Mouse (Mus musculus) lung, postnatal 0 days (tissue): Measurements from ENCODE around the gene Pacsin2. TPM values are rescaled to one million over a fixed set of nuclear protein-coding genes. Genes with fewer than 3 reads are reported as not detected.

Experiments used
- ATAC-seq: fragments of 200-750 bp; cut with Nextera tagmentation; 2 replicates; pipeline ENCODE4 v1.8.0; 2017; ENCODE audit warnings: moderate library complexity
- DNase-seq: peaks from one replicate; pipeline ENCODE4 v3.0.0-alpha.2; 2016; ENCODE audit warnings: low spot score
- H3K27ac ChIP-seq: fragments of 300-500 bp; sonication (generic); 2 replicates; pipeline ENCODE4 v1.5.1; 2014; ENCODE audit warnings: antibody characterized with exemption, mild to moderate bottlenecking, low read length, mixed read lengths
- H3K27me3 ChIP-seq: fragments of 300-500 bp; sonication (generic); replicated peaks from 2 replicates; pipeline ENCODE4 v1.6.1; 2014; ENCODE audit warnings: low read length, mixed read lengths; ENCODE audit not compliant: insufficient read depth
- H3K36me3 ChIP-seq: fragments of 300-500 bp; sonication (generic); 2 replicates; pipeline ENCODE4 v1.6.1; 2014; ENCODE audit warnings: low read length, mixed read lengths; ENCODE audit not compliant: insufficient read depth
- H3K4me1 ChIP-seq: fragments of 300-500 bp; sonication (generic); 2 replicates; pipeline ENCODE4 v1.6.1; 2014; ENCODE audit warnings: antibody characterized with exemption, low read depth, low read length, mixed read lengths; ENCODE audit not compliant: insufficient read depth
- H3K4me2 ChIP-seq: fragments of 300-500 bp; sonication (generic); replicated peaks from 2 replicates; pipeline ENCODE4 v1.6.1; 2014; ENCODE audit warnings: low read depth, mild to moderate bottlenecking, low read length, moderate library complexity, mixed read lengths
- H3K4me3 ChIP-seq: fragments of 300-500 bp; sonication (generic); 2 replicates; pipeline ENCODE4 v1.5.1; 2014; ENCODE audit warnings: low read depth, low read length
- H3K9ac ChIP-seq: fragments of 300-500 bp; sonication (generic); replicated peaks from 2 replicates; pipeline ENCODE4 v1.6.1; 2014; ENCODE audit warnings: low read depth, mild to moderate bottlenecking
- H3K9me3 ChIP-seq: fragments of 300-500 bp; sonication (generic); 2 replicates; pipeline ENCODE4 v1.6.1; 2016; ENCODE audit warnings: low read length, mixed read lengths
- CTCF ChIP-seq: IDR thresholded peaks from 2 replicates; pipeline ENCODE4 v1.5.1; 2016; ENCODE audit warnings: antibody characterized with exemption, mild to moderate bottlenecking
- EP300 ChIP-seq: IDR thresholded peaks from 2 replicates; pipeline ENCODE4 v1.6.1; 2016; ENCODE audit warnings: antibody characterized with exemption, mild to moderate bottlenecking, control low read depth
- WGBS: fragments of 180-500 bp; shearing (Covaris S2); extraction: QIAGEN DNeasy Blood & Tissue Kit; methylation state at CpG from one replicate; pipeline ENCODE4 v1.1.7; 2014; 5-methylcytosine and 5-hydroxymethylcytosine counted together
- polyA plus RNA-seq: library from polyadenylated mRNA; unstranded; fragments of >200 nt; fragmentation: Nextera tagmentation; extraction: Ambion mirVana; gene quantifications from 2 replicates; pipeline ENCODE4 v1.2.1, GENCODE M21; 2015

Pacsin2 gene
- polyA plus RNA-seq, 1 experiment from 2014 or later, result 46.7 TPM

- Histone ChIP-seq H3K27ac (no peak overlapping the region), H3K9ac (no peak overlapping the region), H3K4me1 (no peaks in the 10 kb centered on the region), H3K4me3 (no peak overlapping the region), H3K27me3 (no peaks in the 10 kb centered on the region), H3K4me2 (no peak overlapping the region), H3K9me3 (no peaks in the 10 kb centered on the region), H3K36me3 (no peaks in the 10 kb centered on the region)
- no peak for DNase-seq
- ATAC-seq, result no peak
- TF ChIP-seq CTCF, result no peak
- no peak for TF ChIP-seq EP300
- 63% methylated on average over 8 of the region's 8 CpGs for WGBS
These were observed 18.3 kb upstream of the Pacsin2 start for GRCm38 (mm10) chr15:83482645-83483224.

- Histone ChIP-seq H3K9me3 (no peaks in the 10 kb centered on the region), H3K9ac (no peak overlapping the region), H3K4me1 (no peaks in the 10 kb centered on the region), H3K27ac (no peak overlapping the region), H3K4me3 (no peak overlapping the region), H3K27me3 (no peaks in the 10 kb centered on the region), H3K4me2 (no peak overlapping the region), H3K36me3 (no peaks in the 10 kb centered on the region)
- DNase-seq, result no peak
- no peak for ATAC-seq
- 72% methylated on average over 10 of the region's 10 CpGs for whole genome bisulfite sequencing
- no peak for TF ChIP-seq EP300
- no peak for TF ChIP-seq CTCF
These were observed 16.9 kb upstream of the Pacsin2 start for GRCm38 (mm10) chr15:83481236-83481780.

- H3K9ac ChIP-seq, result no peak overlapping the region
- TF ChIP-seq CTCF, result no peak
- no peak for TF ChIP-seq EP300
- no peak overlapping the region for H3K4me2 ChIP-seq
- no peaks in the 10 kb centered on the region for H3K4me1 ChIP-seq
- DNase-seq (no peak), ATAC-seq (no peak)
- H3K27me3 ChIP-seq, result no peaks in the 10 kb centered on the region
- H3K27ac ChIP-seq, result no peak overlapping the region
- no peaks in the 10 kb centered on the region for H3K9me3 ChIP-seq
- H3K36me3 ChIP-seq, result no peaks in the 10 kb centered on the region
- H3K4me3 ChIP-seq, result no peak overlapping the region
- 85% methylated on average over 4 of the region's 4 CpGs for WGBS
These were observed 15.4 kb upstream of the Pacsin2 start for GRCm38 (mm10) chr15:83479818-83480217.

GRCm38 (mm10) chr15:83478096-83478495 is 13.7 kb upstream of the Pacsin2 start:
- Histone ChIP-seq H3K4me2 (no peak overlapping the region), H3K9me3 (no peaks in the 10 kb centered on the region), H3K27me3 (no peaks in the 10 kb centered on the region), H3K36me3 (no peaks in the 10 kb centered on the region), H3K4me1 (no peaks in the 10 kb centered on the region), H3K4me3 (no peak overlapping the region), H3K9ac (no peak overlapping the region), H3K27ac (no peak overlapping the region)
- DNase-seq (no peak), ATAC-seq (no peak)
- TF ChIP-seq CTCF (no peak), EP300 (no peak)
- 66% methylated on average over 3 of the region's 3 CpGs for WGBS

- no peaks in the 10 kb centered on the region for H3K4me1 ChIP-seq
- no peaks in the 10 kb centered on the region for H3K27me3 ChIP-seq
- peak; percentile 62 for DNase-seq
- no peak overlapping the region for H3K27ac ChIP-seq
- H3K9me3 ChIP-seq, result no peaks in the 10 kb centered on the region
- TF ChIP-seq CTCF, result no peak
- TF ChIP-seq EP300, result no peak
- 64% methylated on average over 12 of the region's 12 CpGs for WGBS
- H3K36me3 ChIP-seq, result no peaks in the 10 kb centered on the region
- H3K9ac ChIP-seq, result no peak overlapping the region
- ATAC-seq, result peak; percentile 34
- no peak overlapping the region for H3K4me3 ChIP-seq
- no peak overlapping the region for H3K4me2 ChIP-seq
These were observed 12.3 kb upstream of the Pacsin2 start for GRCm38 (mm10) chr15:83476593-83477273.

- 24% methylated on average over 5 of the region's 5 CpGs for WGBS
- ATAC-seq (peak; percentile 44; the same call in 1 of the 2 replicates), DNase-seq (no peak)
- Histone ChIP-seq H3K27ac (no peak overlapping the region; the same call in 1 of the 2 replicates), H3K4me2 (no peak overlapping the region), H3K36me3 (no peaks in the 10 kb centered on the region), H3K4me3 (no peak overlapping the region), H3K9ac (no peak overlapping the region), H3K9me3 (no peaks in the 10 kb centered on the region), H3K4me1 (no peaks in the 10 kb centered on the region), H3K27me3 (no peaks in the 10 kb centered on the region)
- TF ChIP-seq CTCF (no peak), EP300 (no peak)
These were observed 10.0 kb upstream of the Pacsin2 start for GRCm38 (mm10) chr15:83474466-83474836.
